Mouse (Mus musculus) megakaryocyte, adult 5-6 weeks (primary cell): ENCODE measurements at regions not wholly inside any gene's neighbourhood (a gene's known extent, or its start where the extent isn't known, plus 50 kb on each side); places are given as distances from the start of the nearest gene placed in this dataset.

Source experiments
- ATAC-seq: 2 replicates; pipeline ENCODE4 v1.8.0; 2016; ENCODE audit warnings: mild to moderate bottlenecking, inconsistent platforms; ENCODE audit not compliant: poor library complexity, severe bottlenecking

DNA sequence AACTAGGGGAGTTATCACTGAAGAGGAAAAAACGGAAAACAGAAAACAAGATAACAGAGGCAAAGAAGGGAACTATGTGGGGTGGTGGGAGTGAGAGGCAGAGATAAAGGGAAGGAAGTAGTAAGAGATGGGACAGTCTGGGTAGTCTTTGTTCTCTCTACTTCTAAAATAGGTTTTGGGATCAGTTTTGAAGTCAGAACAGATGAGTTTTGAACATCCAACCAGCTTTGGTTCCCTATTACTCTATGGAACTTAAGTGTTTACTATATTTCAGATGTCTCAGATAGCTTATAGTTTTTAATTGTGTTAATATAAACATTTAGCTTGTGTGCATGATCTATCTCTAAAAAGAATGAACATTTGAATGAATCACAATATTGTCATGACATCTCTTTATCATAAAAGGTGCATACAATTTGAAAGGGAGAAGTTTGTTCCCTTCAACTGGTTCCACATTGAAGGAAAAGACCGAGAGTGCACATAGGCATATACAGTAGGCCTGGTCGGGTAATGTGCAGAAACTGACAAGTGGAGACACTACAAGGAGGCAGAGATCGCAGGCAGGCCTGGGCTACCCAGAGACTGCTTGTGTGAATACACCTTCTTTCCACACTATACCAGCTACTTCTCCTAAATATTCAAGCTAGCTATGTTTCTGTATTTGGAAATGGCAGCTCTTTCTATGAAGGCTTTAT lies 335.8 kb downstream of the Pdha2 start:
- ATAC-seq, result no peak

DNA sequence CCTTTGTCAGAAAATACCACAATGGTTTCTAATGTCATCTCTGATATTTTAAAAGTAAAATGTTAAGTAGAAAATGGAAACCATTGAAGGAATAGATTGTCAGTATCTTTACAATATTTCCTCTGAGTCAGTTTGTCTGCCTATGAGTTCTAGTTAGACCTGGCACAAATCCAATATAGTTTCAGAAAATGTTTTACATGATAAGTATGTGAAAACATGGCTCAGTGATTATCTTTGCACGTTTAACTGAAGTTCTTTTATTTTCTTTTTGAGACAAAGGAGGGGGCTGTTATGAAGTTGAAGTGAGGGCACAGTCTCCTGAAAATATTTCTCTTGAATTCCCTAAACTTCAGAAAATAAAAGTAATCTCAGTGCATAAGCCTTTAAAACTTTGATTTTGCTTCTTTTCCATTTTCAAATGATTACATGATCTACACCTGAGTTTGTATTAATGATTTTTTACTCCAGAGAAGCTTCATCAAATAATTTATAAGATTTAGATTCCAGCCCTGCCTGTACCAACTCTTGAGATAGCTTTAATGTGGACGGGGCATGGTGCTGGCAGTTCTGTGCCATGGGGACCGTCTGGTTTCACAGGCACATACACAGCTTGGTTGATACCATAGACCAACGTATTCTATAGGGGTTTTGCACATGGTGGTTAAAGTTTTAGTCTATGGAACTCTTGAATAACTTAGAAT lies 336.5 kb downstream of the Pdha2 start:
- no peak for ATAC-seq

DNA sequence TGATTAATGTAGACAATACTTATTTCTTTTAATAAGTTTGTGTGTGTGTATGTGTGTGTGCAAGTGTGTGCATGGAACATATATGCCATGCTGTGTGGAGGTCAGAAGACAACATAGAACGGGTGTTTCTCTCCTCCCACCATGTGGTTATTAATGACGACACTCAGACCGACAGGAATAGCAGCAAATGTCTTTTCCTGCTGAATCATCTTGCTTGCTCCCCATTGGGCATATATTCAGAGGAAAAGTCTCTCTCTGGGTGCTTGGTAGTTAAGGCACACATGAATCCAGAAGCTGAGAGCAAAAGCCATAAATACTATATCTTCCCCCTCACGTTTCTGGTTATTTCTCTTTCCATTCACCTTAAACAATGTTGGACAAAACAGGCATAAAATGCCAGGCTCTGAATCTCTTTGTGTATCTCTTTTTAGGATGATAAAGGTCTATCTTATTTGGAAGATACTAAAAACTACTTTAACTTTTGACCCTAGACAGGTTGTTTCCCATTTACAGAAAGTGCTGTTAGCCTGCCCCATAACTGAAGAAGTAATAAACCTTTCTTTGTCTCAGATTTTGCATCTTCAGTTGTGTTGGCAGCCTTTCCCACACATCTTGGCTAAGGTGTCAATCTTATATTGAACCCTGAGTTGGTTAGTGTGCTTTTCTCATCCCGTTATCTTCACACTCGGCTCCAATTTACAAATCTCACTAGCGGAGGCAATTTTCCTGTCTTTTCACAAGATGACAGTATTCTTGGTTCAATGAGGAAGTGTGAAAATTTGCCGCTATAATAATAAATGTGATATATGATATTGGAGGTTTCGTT lies 337.9 kb downstream of the Pdha2 start:
- ATAC-seq, result no peak

DNA sequence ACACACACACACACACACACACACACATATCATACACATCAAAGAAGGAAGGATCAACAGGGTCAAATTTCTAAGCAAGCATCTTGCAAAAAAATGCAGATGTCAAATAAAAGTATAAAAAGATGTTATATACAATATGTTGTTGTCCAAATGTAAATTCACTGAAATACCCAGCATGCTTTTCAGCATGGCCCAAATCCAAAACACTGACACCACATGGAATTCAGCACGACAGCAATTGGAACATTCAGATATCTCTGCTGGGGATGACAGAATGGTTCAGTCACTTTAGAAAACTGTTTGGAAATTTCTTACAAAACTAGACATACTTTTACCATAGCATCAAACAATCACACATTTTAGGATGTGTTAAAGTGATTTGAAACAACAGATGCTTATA lies 339.6 kb downstream of the Pdha2 start:
- ATAC-seq, result no peak

DNA sequence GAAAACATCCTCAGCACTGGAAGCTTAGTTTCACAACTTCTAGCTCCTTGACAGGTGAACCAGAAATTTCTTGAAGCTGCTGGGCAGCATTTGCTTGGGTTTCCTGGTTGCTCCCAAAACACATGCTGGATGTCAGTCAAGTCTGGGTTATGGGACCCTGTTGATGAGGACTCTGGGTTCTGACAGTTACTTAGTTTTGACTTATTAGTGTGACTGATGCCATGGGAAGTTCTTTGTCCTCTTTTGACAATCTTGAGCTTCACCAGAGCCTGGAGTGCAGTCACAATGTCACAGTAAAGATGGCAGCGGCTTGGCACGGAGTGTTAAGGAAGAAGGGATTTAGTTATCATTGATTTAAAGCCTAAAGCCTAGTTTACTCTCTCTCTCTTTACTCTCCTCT lies 340.9 kb downstream of the Pdha2 start:
- no peak for ATAC-seq

DNA sequence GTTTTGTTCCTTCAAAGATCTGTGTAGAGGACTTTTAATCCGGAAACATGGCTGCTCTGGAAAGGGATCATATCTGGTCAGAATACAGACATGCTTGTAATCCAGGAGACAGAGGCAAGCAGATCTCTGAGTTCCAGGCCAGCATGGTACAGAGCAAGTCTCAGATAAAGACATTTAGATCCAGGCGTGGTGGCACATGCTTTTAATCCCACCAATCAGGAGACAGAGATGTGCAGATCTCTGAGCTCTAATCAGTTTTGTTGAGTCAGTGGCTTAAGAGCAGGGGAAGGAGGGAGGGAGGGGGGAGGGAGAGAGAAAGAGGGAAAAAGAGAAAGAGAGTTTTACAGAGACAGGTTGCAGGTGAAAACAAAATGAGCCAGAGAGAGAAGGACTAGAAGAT lies 372.0 kb downstream of the Pdha2 start:
- ATAC-seq, result no peak

DNA sequence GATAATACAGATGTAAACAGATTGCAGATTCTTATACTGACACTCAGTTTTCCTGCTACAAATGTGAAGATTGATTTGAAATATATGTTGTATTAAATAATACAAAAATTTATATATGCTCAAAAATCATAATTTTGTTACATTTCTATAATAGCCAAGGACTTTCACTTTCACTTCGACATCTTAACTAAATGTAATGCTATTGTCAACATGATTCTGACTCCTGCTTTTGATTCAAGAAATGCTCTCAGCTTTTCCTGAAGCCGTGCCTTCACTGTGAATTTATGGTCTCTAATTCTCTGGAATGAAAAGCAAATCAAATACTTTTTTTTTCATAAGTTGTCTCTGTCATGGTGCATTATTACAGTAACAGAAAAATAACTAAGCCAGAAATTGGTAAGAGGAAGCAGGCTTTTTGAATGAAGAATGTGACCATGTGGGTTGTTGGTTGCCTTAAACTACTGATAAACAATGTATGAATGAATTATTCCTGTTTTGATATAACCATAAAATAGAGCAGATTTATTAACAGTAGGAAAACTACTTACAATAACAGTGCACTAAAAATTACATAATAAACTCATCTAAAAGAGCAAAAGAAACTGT lies 374.1 kb downstream of the Pdha2 start:
- peak; percentile 35; the same call in 1 of the 2 replicates for ATAC-seq

DNA sequence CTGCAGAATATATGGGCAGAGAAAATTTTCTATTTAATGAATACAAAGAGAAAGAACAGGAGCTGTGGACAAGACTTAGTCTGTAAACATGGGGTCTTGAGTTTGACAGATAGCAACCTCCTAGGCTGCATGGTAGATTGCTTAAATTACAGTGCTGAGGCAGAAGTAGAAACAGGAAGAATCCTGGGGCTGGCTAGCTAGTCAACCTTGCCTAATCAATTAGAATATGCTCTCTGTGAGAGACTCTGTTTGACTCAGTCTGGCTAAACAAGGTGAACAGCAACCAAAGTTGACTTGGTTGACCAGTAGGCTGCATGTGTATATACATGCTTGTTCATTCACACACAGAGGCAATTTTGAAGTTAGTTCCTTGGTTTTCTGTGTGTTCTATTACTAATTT lies 390.9 kb downstream of the Pdha2 start:
- ATAC-seq, result no peak

DNA sequence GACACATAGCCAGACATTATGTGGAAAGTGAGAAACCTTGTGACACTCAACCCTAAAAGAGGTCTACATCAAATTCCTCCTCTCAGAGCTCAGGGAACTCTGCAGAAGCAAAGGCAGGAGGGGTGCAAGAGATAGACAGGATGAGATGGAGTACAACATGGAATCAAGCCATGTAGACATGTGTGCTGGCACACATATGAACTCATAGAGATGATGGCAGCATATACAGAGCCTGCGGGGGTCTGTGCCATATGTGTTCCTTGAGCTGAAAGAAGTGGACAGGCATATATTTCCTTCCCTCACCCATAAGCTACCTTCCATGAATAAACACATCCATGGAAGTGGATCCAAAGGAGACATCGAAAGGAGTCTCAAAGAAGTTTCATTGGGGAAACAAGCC lies 406.6 kb downstream of the Pdha2 start:
- no peak for ATAC-seq

DNA sequence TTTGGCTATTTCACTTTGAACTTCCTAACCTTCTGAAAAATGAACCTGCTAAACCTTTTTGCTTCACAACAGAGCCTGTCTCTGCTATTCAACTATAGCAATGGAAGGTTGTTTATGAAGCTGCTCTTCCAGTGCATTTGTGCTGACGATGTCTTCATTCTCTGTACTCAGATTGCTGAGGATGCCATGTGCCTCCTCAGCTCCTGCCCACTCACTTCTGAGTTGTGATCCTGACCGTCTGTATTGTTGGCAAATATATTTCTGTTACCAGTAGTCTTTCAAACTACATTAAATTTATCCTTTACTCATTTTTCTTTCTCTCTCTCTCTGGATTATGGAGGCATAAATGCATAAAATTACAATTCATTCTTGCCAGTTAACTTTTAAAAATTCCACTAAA lies 419.2 kb downstream of the Pdha2 start:
- no peak for ATAC-seq

DNA sequence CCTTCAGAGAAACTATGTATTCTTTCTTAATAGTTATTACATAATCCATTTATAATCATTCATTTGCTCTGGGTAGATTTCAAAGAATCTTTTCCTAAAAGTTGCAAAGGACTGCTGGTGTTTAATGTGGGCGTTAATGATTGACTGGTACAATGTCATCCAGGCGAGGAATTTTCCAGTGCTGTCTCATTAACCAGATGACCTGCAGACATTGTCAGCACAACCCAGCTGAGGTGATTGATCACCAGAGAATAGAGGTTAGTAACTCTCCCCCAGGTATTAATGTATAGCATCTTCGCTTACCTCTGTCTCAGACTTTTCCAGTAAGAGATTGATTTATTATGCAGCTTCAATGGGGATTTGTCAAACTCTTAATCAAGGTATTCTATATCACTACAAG lies 426.5 kb downstream of the Pdha2 start:
- ATAC-seq, result no peak

DNA sequence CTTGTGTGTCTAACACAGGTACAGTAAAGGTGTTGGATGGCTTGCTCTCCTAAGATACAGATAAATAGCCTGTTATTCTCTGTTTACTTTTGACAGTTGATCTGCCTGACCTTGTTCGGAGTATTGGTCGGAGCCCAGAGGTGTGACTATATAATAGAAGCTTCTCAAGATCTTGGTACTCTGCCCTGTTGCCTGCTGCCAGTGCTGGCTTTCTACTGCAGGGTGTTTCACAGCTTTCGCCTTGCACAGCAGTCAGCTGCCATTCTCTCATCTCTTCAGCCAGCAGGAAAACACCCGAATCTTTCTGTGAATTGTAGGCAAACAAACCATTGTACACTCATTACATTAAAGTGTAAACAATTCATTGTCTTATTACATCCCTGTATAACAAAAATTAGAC lies 452.1 kb downstream of the Pdha2 start:
- no peak for ATAC-seq

DNA sequence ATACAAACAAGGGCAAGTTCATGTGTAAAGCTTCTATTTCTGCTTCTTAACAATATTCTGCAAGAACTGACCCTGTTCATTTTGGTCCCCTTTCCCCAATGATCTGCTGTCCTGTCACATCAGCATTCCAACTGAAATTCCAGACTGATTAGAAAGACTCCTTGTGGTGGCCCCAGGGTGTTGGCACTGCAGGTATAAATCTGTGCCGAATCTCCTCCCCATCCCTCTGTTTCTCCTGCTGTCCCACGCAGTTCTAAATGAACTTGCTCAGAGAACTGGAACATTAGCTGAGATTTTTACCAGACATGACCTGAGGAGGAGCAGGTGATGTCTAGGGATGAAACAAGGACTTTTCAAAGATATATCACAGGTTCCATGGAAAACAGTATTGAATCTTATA lies 467.7 kb downstream of the Pdha2 start:
- no peak for ATAC-seq

DNA sequence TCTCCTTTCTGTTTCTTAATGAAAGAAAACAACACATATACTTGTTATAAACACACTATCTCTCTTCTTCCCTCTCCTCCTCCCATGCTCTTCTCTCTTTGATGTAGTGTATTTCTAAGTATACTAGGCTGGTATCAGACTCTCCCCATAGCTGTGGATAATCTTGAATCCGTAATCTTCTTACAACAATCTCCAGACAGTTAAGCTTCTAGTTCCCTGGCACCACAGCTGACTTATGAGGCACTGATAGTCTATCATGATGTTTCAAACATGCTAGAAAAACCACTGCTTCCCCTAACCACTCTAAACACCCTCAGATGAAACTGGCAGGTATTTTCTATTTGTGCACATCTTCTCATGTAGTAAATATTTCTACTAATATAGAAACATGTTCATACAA lies 471.7 kb downstream of the Pdha2 start:
- no peak for ATAC-seq

DNA sequence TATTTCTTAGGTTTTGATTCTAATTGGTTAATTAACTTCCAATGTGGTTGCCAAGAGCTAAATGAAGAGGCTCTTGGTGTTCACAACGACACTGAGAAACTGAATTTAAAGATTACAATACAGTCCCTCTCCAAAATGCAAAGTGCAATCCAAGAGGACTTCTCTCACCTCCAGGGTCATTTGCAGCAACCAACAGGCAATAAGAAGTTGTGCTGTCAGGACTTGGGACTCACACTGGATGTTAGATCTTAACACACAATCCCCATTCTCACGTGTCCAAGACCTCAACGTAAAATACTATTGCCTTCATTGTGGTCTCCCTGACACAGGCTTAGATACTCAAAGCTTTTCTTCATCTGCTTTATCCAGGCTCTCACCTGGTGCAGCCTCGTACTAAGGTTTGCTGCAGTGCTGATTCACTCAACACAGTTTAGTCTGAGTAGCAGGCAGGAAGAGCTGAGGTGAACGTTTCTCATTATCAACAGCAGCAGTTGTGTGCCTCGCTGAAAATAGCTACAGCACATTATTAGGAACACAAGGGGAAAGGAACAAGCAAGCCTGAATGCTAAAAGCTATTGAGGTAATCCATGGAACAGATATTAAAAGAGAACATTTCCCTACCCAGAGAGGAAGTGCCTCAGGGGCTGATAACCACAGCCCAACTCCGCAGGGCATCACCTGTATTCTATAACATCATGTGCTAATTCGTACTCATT lies 473.3 kb downstream of the Pdha2 start:
- ATAC-seq, result no peak

DNA sequence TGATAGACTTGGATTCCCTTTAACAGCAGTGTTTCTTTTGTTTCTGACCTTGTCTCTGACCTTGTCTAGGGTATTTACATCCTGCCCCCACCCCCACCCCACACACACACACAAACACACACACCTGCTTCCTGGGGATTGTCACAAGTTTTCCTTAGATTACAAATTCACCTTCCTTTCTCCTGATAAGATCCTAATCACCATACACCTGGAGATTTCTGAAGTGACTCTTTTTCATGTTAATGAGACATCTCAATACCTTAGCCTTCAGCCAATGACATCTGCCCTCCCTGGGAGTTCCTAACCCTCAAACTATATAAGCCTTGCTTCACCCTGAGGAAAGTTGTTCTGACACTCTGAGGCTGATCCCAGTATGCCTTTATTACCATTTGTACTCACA lies 495.3 kb downstream of the Pdha2 start:
- no peak for ATAC-seq

DNA sequence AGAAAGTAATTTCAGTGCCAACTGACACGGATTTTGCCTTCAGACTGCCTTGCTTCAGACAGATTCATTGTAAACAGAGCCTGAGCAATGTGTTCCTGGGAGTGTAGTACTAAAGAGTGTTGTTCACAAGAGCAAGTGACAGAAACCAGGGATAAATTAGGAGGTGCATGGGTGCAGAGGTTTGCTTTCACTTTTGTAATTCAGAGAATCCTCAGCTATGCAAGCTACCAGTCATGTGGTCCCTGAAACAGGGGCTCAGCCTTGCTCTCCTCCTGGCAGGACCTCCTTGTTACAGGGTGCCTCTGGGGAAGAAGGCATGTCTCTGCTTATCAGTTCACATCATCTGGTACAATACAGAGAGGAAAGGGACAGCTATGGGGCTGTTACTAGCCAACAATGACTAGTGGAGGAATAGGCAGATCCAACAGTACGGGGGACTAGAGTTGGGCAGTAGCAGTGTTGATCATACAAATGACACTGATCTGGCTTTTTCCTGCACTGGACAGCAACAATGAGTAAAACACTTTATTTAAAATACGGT lies 504.5 kb downstream of the Pdha2 start:
- ATAC-seq, result no peak

DNA sequence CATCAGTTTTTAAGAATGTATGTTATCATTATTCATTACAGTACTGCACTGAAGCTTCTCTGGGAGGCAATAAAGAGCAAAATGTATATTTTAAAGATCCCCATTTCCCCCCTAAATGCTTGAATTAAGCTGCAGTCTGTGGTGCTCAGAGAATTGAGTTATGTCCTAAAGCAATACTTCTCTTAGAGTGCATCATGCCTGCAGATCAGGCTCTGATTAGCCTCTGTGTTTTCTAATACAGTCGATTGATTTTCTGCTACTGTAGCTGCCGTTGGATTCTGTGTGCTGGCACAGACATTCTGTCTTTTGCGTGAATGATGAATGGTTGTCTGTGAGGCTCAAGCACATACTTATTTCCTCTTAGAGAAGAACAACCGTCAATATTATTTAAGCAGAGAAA lies 505.4 kb downstream of the Pdha2 start:
- ATAC-seq, result no peak

DNA sequence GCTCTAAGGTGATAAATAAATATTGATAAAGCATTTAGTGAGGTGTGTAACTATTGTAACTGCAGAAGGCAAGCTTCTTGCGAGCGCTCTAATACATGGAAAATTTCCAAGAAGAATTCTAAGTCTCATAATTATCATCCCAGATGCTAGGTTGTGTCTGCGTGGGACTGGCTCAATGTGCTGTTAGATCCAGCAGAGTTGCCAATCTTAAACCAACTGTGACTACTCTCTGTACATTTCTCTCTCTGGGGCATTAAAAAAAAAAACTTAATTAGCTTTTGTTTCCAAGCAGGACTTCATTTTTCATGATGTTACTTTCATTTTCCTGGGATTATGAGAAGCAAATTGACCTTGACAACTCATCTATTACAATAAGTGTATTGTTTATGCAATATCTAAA lies 506.6 kb downstream of the Pdha2 start:
- no peak for ATAC-seq

DNA sequence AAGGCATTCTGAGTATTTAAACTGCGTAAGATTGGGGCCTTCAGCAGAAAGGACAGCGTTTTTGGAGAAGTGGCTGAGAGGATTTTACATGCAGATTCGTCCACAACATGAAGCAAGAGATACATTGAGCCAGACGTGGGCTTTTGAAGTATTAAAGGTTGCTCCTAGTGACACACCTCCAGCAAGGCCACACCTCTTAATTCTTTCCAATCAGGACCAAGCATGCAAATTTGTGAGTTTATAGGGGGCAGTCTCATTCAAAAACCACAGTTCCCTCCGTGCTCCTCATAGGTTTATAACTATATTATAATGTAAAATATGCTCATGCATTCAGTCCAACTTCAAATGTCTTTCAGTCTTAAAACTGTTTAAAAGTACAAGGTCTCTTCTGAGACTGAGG lies 509.2 kb downstream of the Pdha2 start:
- ATAC-seq, result no peak

DNA sequence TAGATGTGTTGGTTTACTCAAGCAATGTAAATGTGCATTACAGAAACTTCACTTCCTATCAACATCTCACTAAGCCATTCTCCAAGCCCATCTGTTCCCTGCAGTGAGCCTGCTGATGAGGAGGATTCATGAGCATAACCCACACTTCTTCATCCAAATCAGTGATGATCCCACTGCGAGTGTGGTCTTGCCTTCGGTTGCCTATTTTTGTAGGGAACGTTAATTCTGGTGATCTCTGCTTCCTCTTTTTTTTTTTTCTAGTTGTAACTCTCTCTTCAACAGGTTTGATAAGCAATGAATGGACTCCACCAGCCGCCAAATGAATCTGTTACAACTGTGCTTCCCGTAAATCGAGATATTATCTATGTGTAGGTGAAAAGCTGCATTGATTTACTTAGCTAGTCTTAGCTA lies 509.9 kb downstream of the Pdha2 start:
- no peak for ATAC-seq
